Mouse (Mus musculus): ENCODE measurements around the gene Coro1c. TPM values are rescaled to one million over a fixed set of nuclear protein-coding genes. Genes with fewer than 3 reads are reported as not detected.
A peak's percentile ranks its signal among the peaks of the same experiment; 100 is the strongest.

Gene Coro1c
- polyA plus RNA-seq, 1 experiment from 2014 or later: 91.1 TPM

- Histone ChIP-seq H3K4me2 (no peak overlapping the region), H3K4me3 (replicated peaks) (no peak overlapping the region), H3K9ac (replicated peaks) (no peak overlapping the region), H3K27me3 (no peaks in the 10 kb centered on the region), H3K4me1 (replicated peaks) (peaks cover 5% of the 10 kb centered on the region; the same call in 1 of the 2 replicates), H3K36me3 (peaks cover 48% of the 10 kb centered on the region), H3K9me3 (no peaks in the 10 kb centered on the region), H3K27ac (no peak overlapping the region)
- ATAC-seq (ENCODE audit: insufficient number of reproducible peaks, insufficient read depth, low FRiP score, low TSS enrichment, low read depth): no peak
- WGBS: 77% methylated on average over 23 of the region's 23 CpGs
Measured at GRCm38 (mm10) chr5:113841243-113842225, 67.0 kb downstream of the Coro1c start.

GRCm38 (mm10) chr5:113840443-113840842 is 68.1 kb downstream of the Coro1c start:
- WGBS: 89% methylated on average over 4 of the region's 4 CpGs
- Histone ChIP-seq H3K27ac (no peak overlapping the region), H3K27me3 (no peaks in the 10 kb centered on the region), H3K4me1 (replicated peaks) (peaks cover 5% of the 10 kb centered on the region; the same call in 1 of the 2 replicates), H3K36me3 (peaks cover 37% of the 10 kb centered on the region), H3K9me3 (no peaks in the 10 kb centered on the region), H3K9ac (replicated peaks) (no peak overlapping the region), H3K4me3 (replicated peaks) (no peak overlapping the region), H3K4me2 (no peak overlapping the region)
- no peak for ATAC-seq (ENCODE audit: insufficient number of reproducible peaks, insufficient read depth, low FRiP score, low TSS enrichment, low read depth)

- peaks cover 3% of the 10 kb centered on the region; the same call in 1 of the 2 replicates for H3K36me3 ChIP-seq
- WGBS: 83% methylated on average over 10 of the region's 10 CpGs
- H3K27me3 ChIP-seq: no peaks in the 10 kb centered on the region
- H3K9me3 ChIP-seq: no peaks in the 10 kb centered on the region
- H3K4me3 ChIP-seq (replicated peaks): no peak overlapping the region
- no peak overlapping the region for H3K4me2 ChIP-seq
- no peak overlapping the region for H3K27ac ChIP-seq
- H3K4me1 ChIP-seq (replicated peaks): peaks cover 10% of the 10 kb centered on the region
- ATAC-seq (ENCODE audit: insufficient number of reproducible peaks, insufficient read depth, low FRiP score, low TSS enrichment, low read depth): no peak
- no peak overlapping the region for H3K9ac ChIP-seq (replicated peaks)
Measured at GRCm38 (mm10) chr5:113836961-113837360, 71.6 kb downstream of the Coro1c start.

GRCm38 (mm10) chr5:113833316-113833947 is 75.1 kb downstream of the Coro1c start:
- Histone ChIP-seq H3K4me3 (replicated peaks) (no peak overlapping the region), H3K4me2 (no peak overlapping the region), H3K4me1 (replicated peaks) (peaks cover 5% of the 10 kb centered on the region), H3K9ac (replicated peaks) (no peak overlapping the region), H3K9me3 (no peaks in the 10 kb centered on the region), H3K27me3 (no peaks in the 10 kb centered on the region), H3K27ac (no peak overlapping the region), H3K36me3 (no peaks in the 10 kb centered on the region)
- no peak for ATAC-seq (ENCODE audit: insufficient number of reproducible peaks, insufficient read depth, low FRiP score, low TSS enrichment, low read depth)
- 59% methylated on average over 16 of the region's 16 CpGs for WGBS

GRCm38 (mm10) chr5:113832490-113832901 is 76.1 kb downstream of the Coro1c start, which contains the start of gene Selplg:
Gene Selplg, minus strand, starts transcription at chr5:113832644.
- Histone ChIP-seq H3K9ac (replicated peaks) (no peak within 1 kb of the TSS), H3K36me3 (no peaks in the 10 kb centered on the region), H3K4me1 (replicated peaks) (peaks cover 5% of the 10 kb centered on the region), H3K9me3 (no peaks in the 10 kb centered on the region), H3K27me3 (no peaks in the 10 kb centered on the region), H3K4me3 (replicated peaks) (no peak within 1 kb of the TSS), H3K27ac (peak within 1 kb of the TSS; percentile 9; the same call in 1 of the 2 replicates), H3K4me2 (no peak within 1 kb of the TSS)
- 32% methylated on average over 8 of the region's 8 CpGs for WGBS
- ATAC-seq (ENCODE audit: insufficient number of reproducible peaks, insufficient read depth, low FRiP score, low TSS enrichment, low read depth): no peak

GRCm38 (mm10) chr5:113831741-113832140 is 76.8 kb downstream of the Coro1c start:
- no peak for ATAC-seq (ENCODE audit: insufficient number of reproducible peaks, insufficient read depth, low FRiP score, low TSS enrichment, low read depth)
- no peaks in the 10 kb centered on the region for H3K27me3 ChIP-seq
- H3K9ac ChIP-seq (replicated peaks): no peak overlapping the region
- peaks cover 5% of the 10 kb centered on the region for H3K4me1 ChIP-seq (replicated peaks)
- no peaks in the 10 kb centered on the region for H3K9me3 ChIP-seq
- H3K4me3 ChIP-seq (replicated peaks): no peak overlapping the region
- no peak overlapping the region for H3K4me2 ChIP-seq
- no peak overlapping the region for H3K27ac ChIP-seq
- H3K36me3 ChIP-seq: no peaks in the 10 kb centered on the region
- 44% methylated on average over 3 of the region's 3 CpGs for whole genome bisulfite sequencing

GRCm38 (mm10) chr5:113830796-113831195 is 77.8 kb downstream of the Coro1c start:
- H3K4me1 ChIP-seq (replicated peaks): peaks cover 5% of the 10 kb centered on the region
- no peaks in the 10 kb centered on the region for H3K9me3 ChIP-seq
- no peak for ATAC-seq (ENCODE audit: insufficient number of reproducible peaks, insufficient read depth, low FRiP score, low TSS enrichment, low read depth)
- H3K9ac ChIP-seq (replicated peaks): no peak overlapping the region
- no peak overlapping the region for H3K4me2 ChIP-seq
- no peak overlapping the region for H3K27ac ChIP-seq
- H3K36me3 ChIP-seq: no peaks in the 10 kb centered on the region
- no peaks in the 10 kb centered on the region for H3K27me3 ChIP-seq
- 84% methylated on average over 5 of the region's 5 CpGs for WGBS
- H3K4me3 ChIP-seq (replicated peaks): no peak overlapping the region

- no peak overlapping the region for H3K4me3 ChIP-seq (replicated peaks)
- no peak overlapping the region for H3K9ac ChIP-seq (replicated peaks)
- H3K36me3 ChIP-seq: no peaks in the 10 kb centered on the region
- H3K27me3 ChIP-seq: no peaks in the 10 kb centered on the region
- ATAC-seq (ENCODE audit: insufficient number of reproducible peaks, insufficient read depth, low FRiP score, low TSS enrichment, low read depth): no peak
- 62% methylated on average over 10 of the region's 10 CpGs for WGBS
- no peak overlapping the region for H3K4me2 ChIP-seq
- no peaks in the 10 kb centered on the region for H3K9me3 ChIP-seq
- H3K4me1 ChIP-seq (replicated peaks): peaks cover 5% of the 10 kb centered on the region
- no peak overlapping the region for H3K27ac ChIP-seq
Measured at GRCm38 (mm10) chr5:113830292-113830643, 78.3 kb downstream of the Coro1c start.

- H3K9ac ChIP-seq (replicated peaks): no peak overlapping the region
- H3K4me2 ChIP-seq: no peak overlapping the region
- H3K9me3 ChIP-seq: no peaks in the 10 kb centered on the region
- peaks cover 5% of the 10 kb centered on the region for H3K4me1 ChIP-seq (replicated peaks)
- H3K27me3 ChIP-seq: no peaks in the 10 kb centered on the region
- no peak overlapping the region for H3K4me3 ChIP-seq (replicated peaks)
- ATAC-seq (ENCODE audit: insufficient number of reproducible peaks, insufficient read depth, low FRiP score, low TSS enrichment, low read depth): no peak
- 80% methylated on average over 7 of the region's 7 CpGs for WGBS
- H3K36me3 ChIP-seq: no peaks in the 10 kb centered on the region
- no peak overlapping the region for H3K27ac ChIP-seq
Measured at GRCm38 (mm10) chr5:113829566-113830291, 78.8 kb downstream of the Coro1c start.

- no peaks in the 10 kb centered on the region for H3K9me3 ChIP-seq
- H3K36me3 ChIP-seq: no peaks in the 10 kb centered on the region
- no peaks in the 10 kb centered on the region for H3K27me3 ChIP-seq
- no peak overlapping the region for H3K4me3 ChIP-seq (replicated peaks)
- no peak for ATAC-seq (ENCODE audit: insufficient number of reproducible peaks, insufficient read depth, low FRiP score, low TSS enrichment, low read depth)
- H3K4me2 ChIP-seq: no peak overlapping the region
- no peak overlapping the region for H3K9ac ChIP-seq (replicated peaks)
- H3K4me1 ChIP-seq (replicated peaks): peaks cover 5% of the 10 kb centered on the region
- no peak overlapping the region for H3K27ac ChIP-seq
- WGBS: 57% methylated on average over 7 of the region's 7 CpGs
Measured at GRCm38 (mm10) chr5:113828481-113828880, 80.1 kb downstream of the Coro1c start.

- 52% methylated on average over 4 of the region's 4 CpGs for WGBS
Measured at GRCm38 (mm10) chr5:113827991-113828411, 80.6 kb downstream of the Coro1c start.

More at GRCm38 (mm10) chr5:113827991-113828411, 80.6 kb downstream of the Coro1c start:
- Histone ChIP-seq H3K4me3 (replicated peaks) (no peak overlapping the region), H3K9me3 (no peaks in the 10 kb centered on the region), H3K27me3 (no peaks in the 10 kb centered on the region), H3K4me1 (replicated peaks) (peaks cover 5% of the 10 kb centered on the region), H3K27ac (no peak overlapping the region), H3K36me3 (no peaks in the 10 kb centered on the region), H3K9ac (replicated peaks) (no peak overlapping the region), H3K4me2 (no peak overlapping the region)
- ATAC-seq (ENCODE audit: insufficient number of reproducible peaks, insufficient read depth, low FRiP score, low TSS enrichment, low read depth): no peak
